Mouse (Mus musculus): ENCODE results near the gene Gm20696.

GRCm38 (mm10) chr6:99534211-99534745 lies 132.3 kb downstream of the Gm20696 start:
- no peak for TF ChIP-seq CTCF (IDR thresholded peaks at IDR 0.05; ENCODE audit: control insufficient read depth, insufficient read depth, low read length)
- no peak for TF ChIP-seq POLR2A (IDR thresholded peaks at IDR 0.05; ENCODE audit: borderline replicate concordance, control insufficient read depth, low read depth, low read length)
